Mouse (Mus musculus) G1E-ER4 (cell line): Measurements from ENCODE around the gene Stum. TPM values are rescaled to one million over a fixed set of nuclear protein-coding genes. Genes with fewer than 3 reads are reported as not detected.

Experiments
- GATA1 ChIP-seq: IDR thresholded peaks from one replicate; pipeline ENCODE4 v1.8.0; 2012; ENCODE audit warnings: low read length, inconsistent platforms
- polyA plus RNA-seq: library from polyadenylated mRNA; stranded (reverse); fragments of >175 nt; gene quantifications from 2 replicates; pipeline ENCODE4 v1.2.3, GENCODE M21; 2012

The Stum gene
- polyA plus RNA-seq, result not detected in 2 replicates

DNA sequence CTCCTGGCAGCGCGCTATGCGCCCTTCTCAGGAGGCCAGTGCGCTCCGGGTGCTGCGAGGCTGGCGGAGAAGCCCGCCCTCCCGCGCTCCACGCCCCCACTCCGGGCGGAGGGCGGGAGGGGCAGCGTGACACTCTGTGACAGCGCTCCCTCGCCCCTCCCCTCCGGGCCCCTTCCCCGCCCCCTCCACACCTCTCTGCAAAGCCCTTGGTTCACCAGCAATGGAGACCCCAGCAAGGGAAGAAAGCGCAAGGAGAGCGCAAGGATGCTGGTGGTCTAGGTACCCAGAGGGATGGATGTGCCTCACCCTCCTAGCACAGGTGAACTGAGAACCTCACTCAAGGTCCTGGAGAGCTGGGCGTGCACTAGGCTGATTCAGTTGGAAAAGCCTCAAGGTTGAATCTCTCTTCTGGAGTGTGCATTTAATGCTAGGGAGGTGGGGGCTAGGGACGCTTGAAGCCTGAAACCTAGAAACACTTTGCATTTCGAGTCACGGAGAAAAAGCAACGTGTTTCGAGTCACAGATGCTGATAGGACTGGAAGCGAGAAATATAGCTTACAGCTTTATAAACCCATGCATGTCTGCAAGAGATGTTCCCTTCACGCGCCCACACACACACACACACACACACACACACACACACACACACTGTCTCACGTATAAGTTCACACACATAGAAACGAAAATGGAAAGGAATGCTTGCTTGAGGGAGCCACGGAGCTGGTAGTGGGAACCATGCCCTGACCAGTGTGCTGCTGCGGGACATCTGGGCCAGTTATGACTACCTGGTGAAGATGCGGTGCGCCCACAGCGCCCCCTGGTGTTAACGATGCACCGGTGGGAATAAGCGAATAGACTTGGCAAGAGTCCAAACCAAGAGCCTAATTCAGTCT, at the start of gene Stum:
TSS of gene Stum (minus strand) at position 106 of the 893 bp plus-strand sequence.
- no peak for TF ChIP-seq GATA1

DNA sequence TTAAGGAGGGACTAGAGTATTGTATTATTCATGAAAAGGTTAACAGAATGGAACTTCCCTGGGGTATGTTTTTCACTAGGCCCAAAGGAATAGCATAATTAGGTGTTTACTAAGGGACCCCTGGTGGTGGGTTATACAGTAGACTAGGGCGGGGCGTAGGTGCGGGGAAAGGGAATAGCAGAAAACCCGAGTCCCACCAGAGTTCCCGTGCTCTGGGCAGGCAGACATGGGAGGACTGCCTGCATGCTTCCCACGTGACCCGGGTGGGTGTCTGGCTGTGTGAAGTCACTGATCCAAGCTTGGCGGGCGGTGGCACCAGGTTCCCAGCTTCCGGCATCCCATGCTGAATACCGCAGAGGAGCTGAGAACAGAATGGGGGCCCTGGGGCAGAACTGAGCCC, 49.4 kb upstream of the Stum start:
- no peak for TF ChIP-seq GATA1

DNA sequence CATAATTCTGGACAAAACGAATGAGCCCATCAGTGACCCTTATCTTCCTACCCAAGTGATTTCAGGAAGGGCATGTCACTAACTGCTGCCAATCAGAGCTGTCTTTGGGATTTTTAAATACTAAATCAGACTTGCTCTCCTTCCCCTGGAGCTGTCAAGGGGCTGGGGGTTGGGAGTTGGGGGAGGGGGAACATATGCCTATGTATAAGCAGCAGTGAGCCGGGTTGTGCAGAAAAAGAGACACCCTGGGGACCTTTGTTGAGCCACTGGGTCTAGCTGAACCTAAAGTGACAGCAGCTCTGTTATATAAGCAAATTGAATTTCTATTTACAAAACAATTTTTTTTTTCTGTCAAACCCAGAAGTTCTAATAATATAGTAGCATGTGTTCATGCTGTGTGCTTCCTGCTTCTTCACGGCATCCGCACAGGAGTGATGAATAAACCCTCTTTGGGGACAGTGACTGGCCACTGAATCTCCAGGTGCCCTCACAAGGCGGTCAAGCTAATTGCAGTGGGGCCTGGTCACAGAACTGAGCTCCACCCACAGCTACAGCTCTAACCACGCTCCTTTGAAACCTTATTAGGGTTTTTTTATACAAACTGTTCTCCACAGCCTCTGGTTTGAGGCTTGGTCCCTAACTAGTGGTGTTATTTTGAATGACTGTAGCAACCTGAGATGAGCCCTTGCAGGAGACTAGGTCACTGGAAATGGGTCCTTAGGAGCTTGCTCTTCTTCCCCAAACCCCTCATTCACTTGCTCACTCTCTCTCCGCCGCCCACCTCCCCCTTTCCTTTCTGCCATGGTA, 47.4 kb upstream of the Stum start:
- TF ChIP-seq GATA1, result no peak

DNA sequence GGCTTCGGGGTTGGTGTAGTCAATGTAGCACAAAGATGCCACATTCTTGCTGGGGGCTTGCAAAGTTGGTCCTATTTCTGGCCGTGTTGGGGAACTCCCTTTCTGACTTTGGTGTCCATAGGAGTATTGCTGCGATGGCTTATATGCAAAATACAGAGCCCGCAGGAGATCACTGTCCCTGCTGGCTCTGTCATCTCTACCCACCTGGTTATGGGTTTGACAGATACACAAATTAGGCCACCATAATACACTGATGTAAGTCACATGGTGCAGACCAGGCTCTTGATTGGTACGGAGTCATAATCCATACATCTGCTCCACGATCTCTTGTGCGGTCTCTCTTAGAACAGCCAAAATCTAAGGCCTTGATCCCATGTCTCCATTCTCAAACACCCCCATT, 46.5 kb upstream of the Stum start:
- no peak for TF ChIP-seq GATA1

DNA sequence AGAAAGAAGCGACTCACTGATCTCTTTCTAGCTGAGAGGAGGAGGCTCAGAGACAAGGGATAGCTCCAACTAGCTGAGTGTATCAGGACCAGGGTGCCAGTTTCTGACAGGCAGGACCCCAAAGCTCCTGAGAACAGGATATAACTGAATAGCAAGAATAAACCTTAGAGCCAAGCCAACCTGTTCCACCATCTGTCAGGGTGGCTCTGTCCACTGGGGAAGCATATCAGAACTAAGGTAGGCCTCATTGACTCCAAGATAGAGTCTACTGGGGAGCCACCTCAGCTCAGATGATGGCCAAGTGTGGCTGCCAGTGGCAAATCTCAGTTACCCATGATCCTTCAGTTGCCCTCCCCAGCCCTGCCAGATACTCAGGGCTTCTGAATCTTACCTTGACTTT, 42.0 kb upstream of the Stum start:
- TF ChIP-seq GATA1, result no peak

DNA sequence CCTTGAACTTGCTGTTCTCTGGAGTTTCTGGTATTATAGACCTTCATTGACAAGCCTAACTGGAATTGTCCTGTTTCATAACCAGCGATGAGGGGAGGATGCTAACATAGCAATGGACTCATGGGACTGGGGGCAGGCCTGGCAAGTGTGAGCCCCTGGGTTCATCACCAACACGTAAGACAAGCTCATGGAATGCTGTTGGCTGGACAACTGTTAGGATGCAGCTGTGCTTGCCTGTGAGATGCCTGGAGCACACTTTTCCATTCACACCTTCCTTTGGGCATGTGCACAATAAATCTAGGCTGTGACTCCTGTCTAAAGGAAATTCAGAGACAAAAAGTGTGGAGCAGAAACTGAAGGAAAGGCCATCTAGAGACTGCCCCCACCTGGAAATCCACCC, 40.0 kb upstream of the Stum start:
- no peak for TF ChIP-seq GATA1

DNA sequence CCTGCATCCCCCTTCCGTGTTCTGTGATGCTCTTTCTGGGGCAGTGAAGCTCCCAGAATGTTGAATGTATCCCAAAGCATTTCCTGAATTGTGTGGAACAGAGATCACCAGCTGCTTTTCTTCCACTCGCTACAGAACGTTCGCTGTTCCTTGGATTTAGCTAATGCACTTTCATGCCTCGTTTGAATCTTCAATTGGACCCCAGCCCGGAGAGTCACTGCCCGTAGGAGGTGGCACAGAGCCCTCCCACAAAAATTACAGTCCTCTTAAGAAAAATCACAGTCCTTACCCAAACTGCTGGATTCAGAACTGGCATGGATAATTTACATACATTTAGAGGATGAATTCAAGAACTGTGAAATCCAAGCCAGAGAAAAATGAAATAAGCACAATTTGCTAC, 36.9 kb upstream of the Stum start:
- no peak for TF ChIP-seq GATA1

DNA sequence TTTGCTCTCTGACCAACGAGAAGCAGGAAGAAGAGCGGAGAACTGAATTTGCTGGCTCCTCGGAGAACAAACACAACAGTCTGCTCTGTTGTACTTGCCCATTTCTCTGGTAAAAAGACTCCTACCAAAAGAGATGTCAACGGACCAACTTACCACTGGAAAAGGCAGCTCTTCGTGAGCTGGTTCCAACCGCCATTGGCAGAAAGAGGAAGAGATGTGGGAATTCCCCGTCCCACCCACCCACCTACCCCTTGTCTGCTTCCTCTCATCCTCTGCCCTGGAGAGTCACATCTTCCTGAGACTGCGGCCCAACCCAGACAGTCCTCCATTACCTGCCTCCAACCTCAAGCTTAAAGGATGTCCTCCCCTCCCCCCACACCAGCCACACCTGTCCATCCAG, 36.2 kb upstream of the Stum start:
- no peak for TF ChIP-seq GATA1

DNA sequence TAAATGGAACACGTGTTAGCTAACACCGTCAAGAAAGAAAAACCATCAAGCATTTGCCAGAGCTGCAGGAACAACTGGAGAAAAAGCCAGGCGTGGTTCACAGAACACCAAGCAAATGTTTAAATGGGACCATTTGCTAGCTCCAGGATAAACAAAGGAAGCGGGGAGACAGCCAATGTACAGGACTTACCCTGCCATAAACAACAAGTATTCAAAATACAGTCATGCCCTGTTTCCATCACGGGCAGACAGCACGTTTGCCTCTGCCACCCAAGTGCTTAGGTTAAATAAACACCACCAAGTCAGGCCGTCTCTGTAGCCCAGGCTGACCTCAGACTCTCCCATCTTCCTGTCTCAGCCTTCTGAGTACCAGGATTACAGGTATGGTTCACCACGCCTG, 35.1 kb upstream of the Stum start:
- no peak for TF ChIP-seq GATA1

DNA sequence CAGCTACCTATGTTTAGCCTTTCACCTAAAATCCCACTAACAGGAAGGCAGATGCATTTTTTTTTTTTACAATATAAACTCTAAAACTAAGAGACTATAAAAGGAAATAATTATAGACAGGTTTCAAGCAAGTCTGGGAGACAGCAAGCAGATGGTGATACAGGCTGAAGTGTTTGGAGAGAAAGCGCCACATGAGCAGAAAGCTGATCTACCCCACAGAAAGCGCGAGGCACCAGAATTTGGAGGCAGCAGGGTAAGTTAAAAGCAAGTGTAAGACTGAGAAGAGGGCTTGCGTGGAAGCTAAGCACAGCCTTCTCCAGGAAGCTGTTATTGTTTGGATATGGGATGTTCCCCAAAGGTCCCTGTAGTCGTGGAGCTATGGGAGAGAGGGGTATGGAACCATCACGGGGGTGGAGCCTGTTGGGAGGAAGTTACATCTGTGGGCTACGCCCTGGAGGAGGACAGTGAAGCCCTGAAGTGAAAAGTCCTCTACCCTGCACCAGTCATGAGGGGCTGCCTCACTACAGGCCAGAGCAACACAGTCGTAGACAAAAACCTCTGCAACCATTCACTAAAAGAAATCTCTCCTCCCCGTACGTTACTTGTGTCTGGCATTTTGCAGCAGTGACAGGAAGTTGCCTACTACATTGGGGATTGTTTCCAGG, 34.2 kb upstream of the Stum start:
- no peak for TF ChIP-seq GATA1

DNA sequence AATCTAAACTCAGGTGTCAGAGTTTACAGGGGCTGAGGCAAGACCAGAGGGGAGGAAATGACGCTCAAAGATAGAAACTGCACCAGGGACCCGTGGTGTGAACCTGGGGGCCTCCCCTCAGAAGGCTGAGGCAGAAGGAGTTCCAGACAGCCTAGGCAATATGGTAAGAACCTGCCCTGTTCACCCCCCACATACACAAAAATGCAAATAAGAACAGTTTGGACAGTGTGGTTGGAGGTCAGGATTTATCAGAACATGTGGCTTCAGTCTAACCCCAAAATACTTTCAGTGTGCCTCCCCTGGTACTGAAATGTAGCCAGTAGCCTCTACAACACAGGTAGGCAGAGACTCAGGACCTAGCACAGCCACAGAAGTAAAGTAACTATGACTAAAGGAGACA, 30.8 kb upstream of the Stum start:
- no peak for TF ChIP-seq GATA1

DNA sequence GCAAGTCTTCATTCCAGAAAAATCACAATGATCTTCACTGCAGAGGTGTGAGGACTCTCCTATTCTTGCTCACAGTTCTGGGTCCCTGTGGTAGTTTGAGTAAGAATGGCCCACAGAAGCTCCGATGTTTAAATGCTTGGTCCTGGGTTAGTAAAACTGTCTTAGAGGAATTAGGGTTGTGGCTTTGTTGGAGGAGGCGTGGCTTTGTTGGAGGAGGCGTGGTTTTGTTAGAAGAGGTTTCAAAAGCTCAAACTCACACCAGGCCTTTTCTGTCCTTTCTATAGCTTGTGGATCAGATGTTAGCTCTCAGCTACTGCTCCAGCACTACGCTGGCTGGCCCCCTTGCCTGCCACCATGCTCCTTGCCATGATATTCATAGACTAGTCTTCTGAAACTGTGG, 27.6 kb upstream of the Stum start:
- TF ChIP-seq GATA1, result no peak

DNA sequence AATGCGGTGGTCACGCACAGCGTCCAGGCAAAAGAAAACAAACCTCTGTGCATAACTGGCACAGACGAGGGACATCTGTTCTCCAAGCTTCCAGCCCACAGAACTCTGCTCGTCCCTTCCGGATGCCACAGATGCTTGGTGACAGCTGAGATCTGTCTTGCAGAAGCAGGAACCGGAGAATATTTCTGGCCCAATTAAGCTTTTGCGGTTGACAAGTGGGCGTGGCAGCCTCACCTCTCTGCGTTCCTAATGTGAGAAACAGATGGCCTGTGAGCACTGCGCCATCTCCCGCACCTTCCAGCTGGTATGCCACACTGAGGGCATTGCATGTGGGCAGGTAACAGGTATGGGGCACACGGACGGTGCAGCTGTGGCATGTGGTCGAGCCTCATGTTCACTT, 27.1 kb upstream of the Stum start:
- TF ChIP-seq GATA1, result no peak

DNA sequence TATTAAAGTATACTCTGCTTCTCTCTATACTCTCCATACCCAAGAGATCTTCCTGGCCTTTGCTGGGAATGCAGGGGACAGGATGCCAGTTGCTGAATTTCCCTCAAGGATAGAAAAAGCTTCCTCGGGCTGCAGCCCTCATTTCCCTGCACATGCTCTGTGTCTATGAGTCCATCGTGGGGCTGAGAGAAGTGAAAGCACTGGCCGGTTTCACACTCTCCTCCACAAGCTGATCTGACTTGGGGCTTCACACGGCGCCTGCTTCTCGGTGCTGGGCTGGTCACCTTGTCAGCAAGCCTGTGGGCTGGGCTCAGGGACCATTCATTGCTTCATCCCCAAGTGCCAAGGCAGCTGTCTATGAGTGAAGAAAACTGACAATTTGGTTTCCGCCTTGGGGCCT, 25.4 kb upstream of the Stum start:
- no peak for TF ChIP-seq GATA1

DNA sequence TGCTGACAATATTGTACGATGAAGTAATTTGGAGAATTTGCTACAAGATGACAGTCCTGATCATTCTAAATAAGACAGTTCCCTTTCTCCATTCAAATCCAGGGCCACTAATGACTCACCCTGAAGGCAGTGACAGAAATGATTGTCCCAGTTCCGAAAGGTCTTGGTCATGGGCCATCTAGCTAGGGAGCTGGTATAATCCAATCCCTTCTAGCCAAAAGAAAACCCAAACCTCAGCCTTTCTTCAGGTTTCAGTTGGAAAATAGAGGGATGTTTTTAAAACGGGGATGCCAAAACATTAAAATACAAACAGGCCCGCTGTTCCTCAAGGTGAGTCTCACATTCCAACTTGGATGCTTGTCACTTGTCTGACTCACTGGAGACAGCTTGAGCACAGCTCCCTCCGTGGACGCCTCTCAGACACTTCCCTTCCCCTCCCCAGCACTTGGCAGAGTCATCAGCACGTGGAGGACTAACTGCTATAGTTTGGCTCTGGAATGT, 24.0 kb upstream of the Stum start:
- TF ChIP-seq GATA1, result no peak

DNA sequence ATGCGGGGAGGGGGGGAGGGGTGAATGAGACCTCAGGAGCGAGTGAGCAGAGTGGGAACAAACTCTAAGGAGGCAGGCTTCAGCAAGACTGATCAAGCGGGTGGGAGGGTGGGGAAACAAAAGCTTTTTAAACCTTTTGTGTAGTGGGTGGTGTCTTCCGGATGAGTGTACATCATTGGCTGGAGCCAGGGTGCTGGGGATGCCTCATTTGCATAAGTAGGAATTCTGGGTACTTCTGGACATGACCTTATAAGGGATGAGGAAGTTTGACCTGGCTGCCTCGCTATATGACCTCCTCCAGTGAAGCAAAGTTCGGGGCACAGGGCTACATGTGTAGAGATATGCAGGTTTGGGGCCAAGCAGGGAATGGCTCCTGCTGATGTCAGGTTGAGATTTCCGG, 23.0 kb upstream of the Stum start:
- no peak for TF ChIP-seq GATA1

DNA sequence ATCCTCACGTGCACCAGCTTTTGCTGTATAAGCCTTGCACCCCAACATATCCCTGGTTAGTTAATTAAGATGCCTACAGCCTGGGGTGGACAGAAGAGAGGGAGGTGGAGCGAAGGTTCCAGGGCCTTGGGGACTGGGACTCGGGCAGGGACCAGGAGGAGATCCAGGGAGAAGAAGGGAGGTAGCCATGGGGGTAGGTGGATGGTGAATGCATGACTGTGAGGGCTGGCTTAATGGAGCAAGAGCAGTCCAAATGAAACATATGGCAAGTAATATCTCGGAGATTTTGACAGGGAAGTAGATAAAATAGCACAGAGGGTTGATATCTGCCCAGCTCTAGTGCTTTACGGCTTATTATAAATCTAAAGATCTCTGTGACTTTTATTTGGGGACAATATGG, 21.6 kb upstream of the Stum start:
- no peak for TF ChIP-seq GATA1
